Comparison of ENCODE assay signal across 25 mouse cellular contexts in genomic region chr11:100982087-100982486, GRCm38 (mm10). TPM values are rescaled to one million over a fixed set of nuclear protein-coding genes. Genes with fewer than 3 reads are reported as not detected.
DNase-seq lines count a peak whose midpoint lies in the region; ATAC-seq and TF ChIP-seq lines count a peak whose summit lies in the region.
"Had no signal": no experiment of that assay in that cellular context is flagged by ENCODE, and none has a peak within 500 bp of the region (broad histone marks: within the 10 kb centered on the region; RNA-seq: fewer than 3 reads in every experiment).

No protein-coding gene starts in this region.

- H3K27me3 ChIP-seq in liver, embryonic 14.5 days (ENCODE audit: control insufficient read depth, insufficient read depth, low read length): no peaks in the 10 kb centered on the region; the same call in 1 of the 2 replicates
- H3K27me3 ChIP-seq in liver, embryonic 12.5 days (replicated peaks): peaks cover 13% of the 10 kb centered on the region
- no peaks in the 10 kb centered on the region for H3K27me3 ChIP-seq in ES-Bruce4 (ENCODE audit: control insufficient read depth, insufficient read depth, low read length, poor library complexity, severe bottlenecking)
- H3K27me3 ChIP-seq: lung, embryonic 15.5 days; stomach, embryonic 15.5 days had no signal

- H3K4me1 ChIP-seq in liver, embryonic 14.5 days (replicated peaks; ENCODE audit: control insufficient read depth in 2 of 2, insufficient read depth in 2 of 2, low read length in 1 of 2): peaks cover 0 to 11% of the 10 kb centered on the region in 2 experiments; a peak in 1 of 4 replicates
- peaks cover 10% of the 10 kb centered on the region for H3K4me1 ChIP-seq in liver, embryonic 12.5 days
- H3K4me1 ChIP-seq in ES-Bruce4 (ENCODE audit: control insufficient read depth, insufficient read depth, low read length): no peaks in the 10 kb centered on the region
- H3K4me1 ChIP-seq in brown adipose tissue, adult 24 weeks (ENCODE audit: control insufficient read depth, insufficient read depth, insufficient read length, low read length): peaks cover 15% of the 10 kb centered on the region; the same call in 1 of the 2 replicates
- H3K4me1 ChIP-seq: stomach, embryonic 15.5 days had no signal

- peak; percentile 27 for DNase-seq in embryo, embryonic 11 days
- DNase-seq in embryo, embryonic 10 days (ENCODE audit: low spot score): no peak
- DNase-seq in liver, embryonic 14.5 days (ENCODE audit: low read depth in 3 of 3, low spot score in 3 of 3): no peak
- DNase-seq in cerebellum, adult 9-10 months: no peak
- no peak for DNase-seq in cerebellum, postnatal 14 days
- DNase-seq: adrenal gland, postnatal 25 days; cerebellum, postnatal 10 days; kidney, adult 18-20 months; kidney, postnatal 10 days; liver; thymus, adult 18-20 months had no signal

- no peaks in the 10 kb centered on the region for H3K9me3 ChIP-seq in liver, embryonic 14.5 days (ENCODE audit: control insufficient read depth, low read length)
- no peaks in the 10 kb centered on the region for H3K9me3 ChIP-seq in liver, embryonic 12.5 days (replicated peaks)
- no peaks in the 10 kb centered on the region for H3K9me3 ChIP-seq in ES-Bruce4 (replicated peaks; ENCODE audit: control insufficient read depth, insufficient read depth, low read length, poor library complexity, severe bottlenecking)
- H3K9me3 ChIP-seq: embryonic facial prominence, embryonic 13.5 days; forebrain, embryonic 13.5 days; heart, embryonic 10.5 days; hindbrain, embryonic 10.5 days; limb, embryonic 10.5 days; lung, embryonic 15.5 days; midbrain, embryonic 15.5 days; stomach, embryonic 15.5 days had no signal

- H3K9ac ChIP-seq in liver, embryonic 14.5 days (replicated peaks): no peak overlapping the region
- no peak overlapping the region for H3K9ac ChIP-seq in liver, embryonic 12.5 days
- no peak overlapping the region for H3K9ac ChIP-seq in ES-Bruce4 (ENCODE audit: low read depth, poor library complexity, severe bottlenecking)
- H3K9ac ChIP-seq: embryonic facial prominence, embryonic 13.5 days; forebrain, embryonic 13.5 days; lung, embryonic 15.5 days; midbrain, embryonic 15.5 days; stomach, embryonic 15.5 days had no signal

- ATAC-seq in liver, embryonic 14.5 days (ENCODE audit: insufficient read depth): no peak
- no peak for ATAC-seq in liver, embryonic 12.5 days
- ATAC-seq: forebrain, embryonic 13.5 days; midbrain, embryonic 15.5 days had no signal

- no peaks in the 10 kb centered on the region for H3K36me3 ChIP-seq in liver, embryonic 14.5 days (replicated peaks; ENCODE audit: control insufficient read depth, insufficient read depth, low read depth)
- no peaks in the 10 kb centered on the region for H3K36me3 ChIP-seq in liver, embryonic 12.5 days
- no peaks in the 10 kb centered on the region for H3K36me3 ChIP-seq in ES-Bruce4 (ENCODE audit: control insufficient read depth, insufficient read depth, low read length, poor library complexity, severe bottlenecking)
- H3K36me3 ChIP-seq: embryonic facial prominence, embryonic 13.5 days; heart, embryonic 10.5 days; hindbrain, embryonic 10.5 days; limb, embryonic 10.5 days; lung, embryonic 15.5 days; midbrain, embryonic 15.5 days; stomach, embryonic 15.5 days had no signal

- no peak for TF ChIP-seq EP300 in liver, embryonic 14.5 days (IDR thresholded peaks at IDR 0.05; ENCODE audit: low read depth)
- no peak for TF ChIP-seq EP300 in ES-Bruce4 (IDR thresholded peaks at IDR 0.05; ENCODE audit: insufficient read depth, low read depth, low read length)

- TF ChIP-seq CTCF in liver, embryonic 14.5 days (IDR thresholded peaks at IDR 0.05; ENCODE audit: low read depth): 0 out of 2 replicates have a peak, but pooled peaks have one; percentile 8
- peak; percentile 25 for TF ChIP-seq CTCF in ES-Bruce4 (IDR thresholded peaks at IDR 0.05; ENCODE audit: low read depth, low read length)

- H3K4me2 ChIP-seq in liver, embryonic 14.5 days (ENCODE audit: low read depth): no peak overlapping the region
- H3K4me2 ChIP-seq in liver, embryonic 12.5 days: no peak overlapping the region
- H3K4me2 ChIP-seq: embryonic facial prominence, embryonic 13.5 days; forebrain, embryonic 13.5 days; lung, embryonic 15.5 days; midbrain, embryonic 15.5 days; stomach, embryonic 15.5 days had no signal

- 31% methylated on average over 8 of the region's 8 CpGs for WGBS in liver, embryonic 14.5 days (ENCODE audit: insufficient replicate concordance)
- WGBS in liver, embryonic 12.5 days (ENCODE audit: insufficient replicate concordance): 29% methylated on average over 8 of the region's 8 CpGs

- TF ChIP-seq POLR2A in ES-Bruce4 (IDR thresholded peaks at IDR 0.05; ENCODE audit: insufficient read depth, low read length): no peak

- H3K27ac ChIP-seq in liver, embryonic 14.5 days: no peak overlapping the region
- H3K27ac ChIP-seq in liver, embryonic 12.5 days: no peak overlapping the region
- no peak overlapping the region for H3K27ac ChIP-seq in ES-Bruce4 (ENCODE audit: insufficient read depth, low read length)
- H3K27ac ChIP-seq in brown adipose tissue, adult 24 weeks (replicated peaks; ENCODE audit: low read depth, low read length): peak overlapping the region; percentile 67
- H3K27ac ChIP-seq: embryonic facial prominence, embryonic 13.5 days; forebrain, embryonic 13.5 days; heart, embryonic 10.5 days; hindbrain, embryonic 10.5 days; limb, embryonic 10.5 days; lung, embryonic 15.5 days; macrophage; midbrain, embryonic 15.5 days; stomach, embryonic 15.5 days had no signal

- no peak overlapping the region for H3K4me3 ChIP-seq in liver, embryonic 14.5 days (ENCODE audit: insufficient read depth in 1 of 2, low read depth in 2 of 2, low read length in 2 of 2)
- no peak overlapping the region for H3K4me3 ChIP-seq in liver, embryonic 12.5 days
- no peak overlapping the region for H3K4me3 ChIP-seq in ES-Bruce4 (ENCODE audit: low read depth, low read length)
- no peak overlapping the region for H3K4me3 ChIP-seq in brown adipose tissue, adult 24 weeks (ENCODE audit: insufficient read depth, low read depth, low read length)
- H3K4me3 ChIP-seq: embryonic facial prominence, embryonic 13.5 days; erythroblast, embryonic 14.5 days; forebrain, embryonic 13.5 days; hindbrain, embryonic 10.5 days; limb, embryonic 10.5 days; lung, embryonic 15.5 days; midbrain, embryonic 15.5 days; myocyte; stomach, embryonic 15.5 days had no signal

RNA-seq across cellular contexts. Expression of gene Cavin1, which starts 11.4 kb away (rescaled TPM):
- polyA plus RNA-seq in liver, embryonic 14.5 days (2012; rRNA removed): 5.0 and 7.0 TPM in 2 replicates
- polyA plus RNA-seq in liver, embryonic 14.5 days (2014; fragmentation: Nextera tagmentation; extraction: Ambion mirVana): 8.1 and 8.7 TPM in 2 replicates
- polyA plus RNA-seq in liver, embryonic 12.5 days (2016; fragmentation: Nextera tagmentation; extraction: Ambion mirVana): 28.9 and 30.0 TPM in 2 replicates
- 78.5 and 79.8 TPM in 2 replicates for polyA plus RNA-seq in ES-Bruce4 (2011; ENCODE audit: insufficient read depth, insufficient read length, low read depth, missing spikeins)
- polyA plus RNA-seq in brown adipose tissue, adult 24 weeks (2012; ENCODE audit: insufficient read depth, insufficient read length, missing spikeins): 242 and 279 TPM in 2 replicates

RNA-seq across cellular contexts. Expression of gene Atp6v0a1, which starts 27.2 kb away (rescaled TPM):
- polyA plus RNA-seq in liver, embryonic 14.5 days (2012; rRNA removed): 28.3 and 29.5 TPM in 2 replicates
- polyA plus RNA-seq in liver, embryonic 14.5 days (2014; fragmentation: Nextera tagmentation; extraction: Ambion mirVana): 37.8 and 40.3 TPM in 2 replicates
- polyA plus RNA-seq in liver, embryonic 12.5 days (2016; fragmentation: Nextera tagmentation; extraction: Ambion mirVana): 56.5 and 57.6 TPM in 2 replicates
- polyA plus RNA-seq in ES-Bruce4 (2011; ENCODE audit: insufficient read depth, insufficient read length, low read depth, missing spikeins): 33.7 and 37.5 TPM in 2 replicates
- polyA plus RNA-seq in brown adipose tissue, adult 24 weeks (2012; ENCODE audit: insufficient read depth, insufficient read length, missing spikeins): 26.1 and 26.7 TPM in 2 replicates

RNA-seq across cellular contexts. Expression of gene Stat3, which starts 42.7 kb away (rescaled TPM):
- 15.0 and 17.7 TPM in 2 replicates for polyA plus RNA-seq in liver, embryonic 14.5 days (2012; rRNA removed)
- 27.2 and 27.4 TPM in 2 replicates for polyA plus RNA-seq in liver, embryonic 14.5 days (2014; fragmentation: Nextera tagmentation; extraction: Ambion mirVana)
- polyA plus RNA-seq in liver, embryonic 12.5 days (2016; fragmentation: Nextera tagmentation; extraction: Ambion mirVana): 37.3 and 40.1 TPM in 2 replicates
- polyA plus RNA-seq in ES-Bruce4 (2011; ENCODE audit: insufficient read depth, insufficient read length, low read depth, missing spikeins): 31.2 and 39.8 TPM in 2 replicates
- polyA plus RNA-seq in brown adipose tissue, adult 24 weeks (2012; ENCODE audit: insufficient read depth, insufficient read length, missing spikeins): 18.8 and 20.9 TPM in 2 replicates
